Mouse (Mus musculus) adrenal gland, postnatal 4 days (tissue): ENCODE data around the gene Dexi. TPM values are rescaled to one million over a fixed set of nuclear protein-coding genes. Genes with fewer than 3 reads are reported as not detected.

ENCODE experiments used
- DNase-seq, 2 experiments: peaks; one replicate each; pipeline ENCODE4 v3.0.0; 2021 to 2022; ENCODE audit warnings: low spot score in 2 of 2, mixed read lengths in 2 of 2
- total RNA-seq, 2 experiments: library from RNA; stranded (reverse); gene quantifications; 2 replicates each; pipeline ENCODE4 v1.2.3; 2021

The Dexi gene
- total RNA-seq, 2 experiments from 2014 or later, result 21.8 to 23.0 TPM

- DNase-seq, result no peak
These were observed 81.7 kb downstream of the Dexi start for GRCm38 (mm10) chr16:10461178-10461577.

GRCm38 (mm10) chr16:10460188-10460587 lies 82.7 kb downstream of the Dexi start:
- DNase-seq, result no peak

- DNase-seq, result no peak
These were observed 88.3 kb downstream of the Dexi start for GRCm38 (mm10) chr16:10454583-10454974.

- DNase-seq, result no peak
These were observed 88.8 kb downstream of the Dexi start for GRCm38 (mm10) chr16:10453872-10454582.

Other genes with a start within 250 kb of the Dexi start
- 10 to 100 TPM in 1 of 2 experiments, 1 to 10 TPM in 1; 9.7 to 12.5 TPM for gene Emp2, start 229.1 kb downstream of the Dexi start, total RNA-seq
- under 1 TPM in 1 of 2 experiments, not detected in 1; 0.28 TPM for gene Tekt5, start 147.6 kb downstream of the Dexi start, total RNA-seq
- 10 to 100 TPM; 22.2 to 23.4 TPM for gene Nubp1, start 131.1 kb downstream of the Dexi start, total RNA-seq
- gene Tvp23a, start 95.7 kb downstream of the Dexi start, total RNA-seq, result 1 to 10 TPM; 4.7 to 4.8 TPM
- under 1 TPM; 0.37 to 0.56 TPM for gene Ciita, start 63.0 kb downstream of the Dexi start, total RNA-seq
- gene Clec16a, start 2.3 kb upstream of the Dexi start, total RNA-seq, result 10 to 100 TPM; 28.2 to 30.7 TPM
- gene Socs1, start 242.5 kb upstream of the Dexi start, total RNA-seq, result 1 to 10 TPM; 6.4 to 7.0 TPM
- not detected for gene Tnp2, start 245.6 kb upstream of the Dexi start, total RNA-seq
- gene Prm3, start 247.9 kb upstream of the Dexi start, total RNA-seq, result not detected